Mouse (Mus musculus) yolk sac, embryonic 10.5 days (tissue): ENCODE results near the gene Ces1h.
"Not testable (repeated sequence)": the region's sequence is repeated elsewhere in the genome, so short reads cannot be mapped to it uniquely, and the experiment has no call there.

Source experiments
- DNase-seq: peaks from one replicate; pipeline ENCODE4 v3.0.0-alpha.2; 2017; ENCODE audit warnings: low spot score

The Ces1h gene

DNA sequence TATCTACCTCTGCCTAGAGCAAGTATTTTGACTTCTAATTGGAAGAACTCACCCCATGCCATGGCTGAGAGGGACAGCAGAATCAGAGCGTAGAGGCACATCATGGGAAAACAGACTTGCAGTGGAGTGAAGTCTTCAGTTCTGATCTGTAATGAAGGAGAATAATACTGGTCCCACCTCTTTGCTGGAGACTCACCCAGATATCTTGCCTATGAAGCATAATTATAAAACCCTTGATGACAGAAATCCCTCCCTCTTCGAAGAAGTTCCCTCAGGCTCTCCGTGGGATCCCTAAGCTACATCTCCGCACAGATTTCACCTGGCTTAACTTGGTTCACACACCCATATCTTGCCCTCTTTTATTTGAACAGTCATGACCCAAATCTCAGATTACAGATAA is at the start of gene Ces1h:
TSS of gene Ces1h (minus strand) at position 101 of the 400 bp plus-strand sequence.
- DNase-seq, result no peak

DNA sequence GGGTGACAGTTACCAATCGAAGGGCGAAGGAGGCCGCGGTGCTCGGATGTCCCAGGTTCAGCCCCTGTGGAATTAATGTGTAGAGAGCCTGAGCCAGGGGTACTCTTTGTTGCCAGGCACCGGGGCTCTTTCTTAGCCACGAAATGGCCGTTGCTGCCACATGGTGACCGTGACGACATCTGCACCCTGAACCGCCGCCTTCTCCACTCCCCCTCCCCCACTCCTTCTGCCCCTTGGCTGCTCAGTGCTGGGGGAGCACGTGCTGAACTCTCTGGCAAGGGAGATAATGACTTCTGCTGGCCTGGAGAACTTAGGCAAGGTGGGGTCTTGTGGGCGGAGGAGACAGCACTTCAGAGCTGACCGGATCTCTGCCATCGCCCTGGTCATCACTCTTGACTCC is 47.7 kb upstream of the Ces1h start:
- no peak for DNase-seq

- DNase-seq, result no peak
Observed at GRCm38 (mm10) chr8:93415387-93415786, 35.9 kb upstream of the Ces1h start.

DNA sequence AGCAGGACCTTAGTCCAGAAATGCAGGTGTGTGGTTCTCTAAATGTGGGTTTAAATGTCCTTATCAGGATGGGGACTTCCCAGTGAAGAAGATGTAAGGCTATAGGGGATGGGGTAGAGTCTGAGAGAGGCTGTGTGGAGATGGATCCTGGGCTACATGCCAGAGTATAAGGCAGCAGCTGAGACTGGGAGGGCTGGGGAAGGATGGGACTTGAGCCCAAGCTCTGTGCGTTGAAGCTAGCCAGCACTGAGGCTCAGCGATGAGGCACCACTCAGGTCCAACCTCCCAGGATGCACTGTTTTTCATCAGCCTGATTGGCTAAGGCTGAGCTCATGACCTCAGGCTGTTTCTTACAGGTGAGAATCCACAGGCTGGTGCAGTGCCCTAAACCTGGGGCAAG is 29.3 kb upstream of the Ces1h start:
- DNase-seq, result no peak

GRCm38 (mm10) chr8:93399698-93400097 is 20.2 kb upstream of the Ces1h start:
- DNase-seq, result no peak

DNA sequence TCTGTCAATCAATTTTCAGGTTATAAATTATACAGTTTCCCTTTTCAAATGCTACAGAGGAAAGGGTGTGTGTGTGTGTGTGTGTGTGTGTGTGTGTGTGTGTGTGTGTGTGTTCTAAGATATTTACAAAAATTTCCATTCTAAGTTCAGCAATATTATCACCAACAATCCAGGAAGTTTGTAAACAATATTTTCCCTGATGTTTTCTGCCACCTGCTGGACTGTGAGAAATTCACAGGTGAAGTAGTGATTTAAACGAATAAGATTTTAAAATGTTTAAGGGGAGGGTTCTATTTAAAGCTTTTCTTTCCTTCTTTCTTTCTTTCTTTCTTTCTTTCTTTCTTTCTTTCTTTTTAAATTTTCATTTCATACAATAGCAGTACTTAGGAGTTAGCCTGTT is 18.5 kb upstream of the Ces1h start:
- no peak for DNase-seq

DNA sequence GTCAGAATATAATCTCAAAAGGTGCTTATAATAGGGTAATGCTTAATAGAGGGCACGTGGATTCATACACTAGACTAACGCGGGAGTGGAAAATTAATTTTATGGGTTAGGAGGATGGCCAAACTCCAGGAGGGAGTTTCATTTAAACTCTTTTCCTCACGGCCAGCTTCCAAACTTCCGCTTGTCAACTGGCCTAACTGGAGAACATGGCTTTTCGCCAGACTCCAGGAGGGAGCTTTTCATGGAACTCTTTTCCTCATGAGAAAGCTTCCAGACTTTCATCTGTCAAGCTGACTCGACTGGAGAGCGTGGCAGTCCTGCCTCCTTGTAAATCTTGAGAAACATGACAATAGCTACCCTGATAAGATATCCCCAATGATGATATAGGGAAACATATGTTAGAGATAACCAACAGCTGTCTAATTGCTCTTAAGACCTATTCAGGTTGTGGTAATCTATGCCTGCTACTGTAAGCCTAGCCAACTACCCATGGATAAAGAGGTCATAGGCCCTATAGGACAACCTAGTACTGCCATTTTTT is 14.6 kb upstream of the Ces1h start:
- DNase-seq, result not testable (repeated sequence)

DNA sequence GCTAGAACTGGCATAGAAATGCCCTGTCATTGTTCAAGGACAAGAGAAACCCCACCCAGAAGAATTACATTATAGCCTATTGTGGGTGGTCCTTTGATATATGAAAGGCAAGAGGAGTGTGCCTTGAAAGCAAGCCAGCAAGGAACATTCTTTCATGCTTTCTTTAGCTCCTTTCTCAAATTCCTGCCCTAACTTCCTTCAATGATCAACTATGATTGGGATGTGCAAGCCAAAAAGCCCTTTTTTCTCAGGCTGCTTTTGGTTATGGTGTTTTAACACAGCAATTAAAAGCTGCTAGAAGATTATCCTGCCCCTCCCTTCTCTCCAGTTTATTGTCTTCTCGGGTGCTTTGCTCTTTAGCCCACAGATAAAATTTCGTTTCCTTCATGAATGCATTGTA is 10.0 kb downstream of the Ces1h start:
- no peak for DNase-seq

GRCm38 (mm10) chr8:93360113-93360512 is 19.4 kb downstream of the Ces1h start:
- DNase-seq, result no peak

DNA sequence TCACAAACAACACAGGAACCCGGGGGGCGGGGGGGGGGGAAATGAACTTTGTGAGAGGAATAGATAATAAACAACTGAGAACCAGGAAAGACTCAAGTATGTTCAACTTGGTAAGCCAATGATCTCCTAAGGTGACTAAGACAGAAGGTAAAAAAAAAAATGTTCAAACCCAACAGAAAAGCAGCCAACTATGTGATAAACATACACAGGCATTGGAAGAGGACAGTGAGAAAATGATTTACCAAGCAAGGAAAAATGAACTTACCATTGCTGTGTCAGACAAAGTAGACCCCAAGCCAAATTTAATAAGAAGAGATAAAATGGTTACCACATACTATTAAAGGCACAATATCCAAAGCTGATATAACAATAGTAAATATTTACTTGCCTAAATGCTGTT is 40.0 kb downstream of the Ces1h start:
- DNase-seq, result no peak

- DNase-seq, result no peak
Observed at GRCm38 (mm10) chr8:93337207-93337606, 42.3 kb downstream of the Ces1h start, which contains the start of gene Ces1g. Gene Ces1g (minus strand): TSS chr8:93337308.

DNA sequence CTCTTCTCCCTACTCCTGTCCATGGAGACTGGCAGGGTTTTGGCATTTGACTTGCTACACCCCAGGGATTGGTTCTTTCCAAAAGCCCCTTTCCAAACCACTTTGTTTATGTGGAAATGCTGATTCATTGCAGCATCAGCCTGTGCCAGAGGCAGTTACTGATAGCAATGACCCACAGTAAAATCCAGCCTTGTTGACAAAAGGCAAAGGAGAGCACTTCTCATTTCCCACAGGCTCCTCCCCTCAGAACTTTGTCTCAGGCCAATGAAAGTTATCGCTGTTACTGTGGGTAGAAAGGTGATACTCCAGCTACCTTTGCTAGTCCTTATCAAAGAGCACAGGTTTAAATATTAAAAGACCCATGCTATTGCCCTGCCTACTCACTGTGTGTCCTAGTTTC is 46.8 kb downstream of the Ces1h start:
- peak; percentile 57 for DNase-seq

DNA sequence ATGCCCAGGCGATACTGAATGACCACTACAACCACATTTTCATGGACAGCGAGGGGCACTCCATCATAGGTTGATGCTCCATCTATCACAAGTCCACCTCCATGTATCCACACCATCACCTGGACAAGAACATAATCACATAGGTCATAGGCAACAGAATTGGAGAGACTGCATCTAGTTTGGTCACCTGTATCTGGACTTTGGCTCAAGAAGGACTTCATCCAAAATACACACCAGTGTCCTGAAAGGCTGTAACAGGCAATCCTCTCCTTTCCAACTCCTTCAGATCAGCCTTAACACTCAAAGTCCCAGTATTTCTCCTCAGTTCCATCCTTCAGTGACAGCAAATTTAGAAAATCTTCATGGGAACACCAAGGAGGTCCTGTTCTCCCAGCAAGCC is 48.4 kb downstream of the Ces1h start:
- DNase-seq, result no peak

- DNase-seq, result peak; percentile 32
Observed at GRCm38 (mm10) chr8:93325123-93325522, 54.4 kb downstream of the Ces1h start.

- no peak for DNase-seq
Observed at GRCm38 (mm10) chr8:93317031-93317430, 62.5 kb downstream of the Ces1h start.

GRCm38 (mm10) chr8:93315557-93315956 is 64.0 kb downstream of the Ces1h start:
- DNase-seq, result no peak
